Mouse (Mus musculus) spleen, postnatal 36 days (tissue): ENCODE data around the gene Rexo1.
"Not testable (repeated sequence)": the region's sequence is repeated elsewhere in the genome, so short reads cannot be mapped to it uniquely, and the experiment has no call there.

Experiments
- DNase-seq, 2 experiments: peaks; one replicate each; pipeline ENCODE4 v3.0.0; 2022; ENCODE audit warnings: low spot score in 2 of 2, mixed read lengths in 1 of 2

Rexo1 gene

GRCm38 (mm10) chr10:80561116-80561944, at the start of gene Rexo1:
Gene Rexo1, minus strand, starts transcription at chr10:80561560.
- DNase-seq, result peak; percentile 92 to 95

DNA sequence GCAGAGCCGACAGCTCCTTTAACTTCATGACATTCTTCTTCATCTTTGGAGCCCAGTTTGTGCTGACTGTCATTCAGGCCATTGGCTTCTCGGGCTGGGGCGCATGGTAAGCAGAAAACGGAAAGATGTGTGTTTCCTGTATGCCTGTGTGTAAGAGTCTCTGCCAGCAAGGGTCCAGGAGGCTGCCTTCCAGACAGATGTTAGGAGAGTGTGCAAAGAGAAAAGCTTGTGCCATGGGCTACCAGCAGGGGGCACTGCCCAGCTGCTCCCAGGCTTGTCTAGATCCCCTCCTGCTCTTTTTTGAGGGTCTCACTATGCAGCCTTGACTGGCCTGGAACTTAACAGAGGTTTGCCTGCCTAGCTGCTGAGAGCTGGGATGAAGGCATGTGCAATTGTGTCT, 49.7 kb upstream of the Rexo1 start:
- DNase-seq, result peak; percentile 61

DNA sequence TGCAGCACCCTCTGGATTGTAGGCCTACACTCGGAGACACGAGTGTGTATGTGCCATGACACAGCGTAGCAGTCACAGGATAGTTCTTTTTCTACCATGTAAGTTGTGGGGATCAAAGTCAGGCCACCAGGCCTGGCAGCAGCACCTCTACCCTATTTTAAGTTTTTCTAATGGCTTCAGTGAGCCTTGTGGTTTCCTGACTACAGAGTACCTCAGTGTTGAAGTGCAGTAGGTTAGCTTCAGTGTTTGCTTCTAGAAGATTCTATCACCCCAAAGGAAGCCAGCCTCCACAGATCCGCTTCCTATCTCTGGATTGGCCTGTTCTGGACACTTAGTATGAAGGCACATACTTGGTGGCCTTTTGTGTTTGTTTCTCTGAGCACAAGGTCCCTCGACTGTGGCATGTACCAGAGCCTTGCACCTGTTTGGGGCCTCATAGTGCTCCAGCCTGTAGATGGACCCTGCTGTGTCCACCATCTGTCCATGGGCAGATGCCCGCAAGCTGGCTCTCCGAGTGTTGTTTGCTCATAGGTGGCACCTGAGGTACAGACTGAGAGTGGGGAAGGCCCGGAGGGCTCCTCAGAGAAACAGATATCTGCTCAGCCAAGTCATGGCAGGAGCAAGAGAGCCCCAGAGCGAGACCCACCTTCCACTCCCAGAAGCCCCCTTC, 48.9 kb upstream of the Rexo1 start:
- DNase-seq, result peak in 1 of 2 experiments; percentile 45

GRCm38 (mm10) chr10:80609269-80609924, 48.0 kb upstream of the Rexo1 start:
- DNase-seq, result no peak

- no peak for DNase-seq
These were observed 47.1 kb upstream of the Rexo1 start for GRCm38 (mm10) chr10:80608435-80608834.

DNA sequence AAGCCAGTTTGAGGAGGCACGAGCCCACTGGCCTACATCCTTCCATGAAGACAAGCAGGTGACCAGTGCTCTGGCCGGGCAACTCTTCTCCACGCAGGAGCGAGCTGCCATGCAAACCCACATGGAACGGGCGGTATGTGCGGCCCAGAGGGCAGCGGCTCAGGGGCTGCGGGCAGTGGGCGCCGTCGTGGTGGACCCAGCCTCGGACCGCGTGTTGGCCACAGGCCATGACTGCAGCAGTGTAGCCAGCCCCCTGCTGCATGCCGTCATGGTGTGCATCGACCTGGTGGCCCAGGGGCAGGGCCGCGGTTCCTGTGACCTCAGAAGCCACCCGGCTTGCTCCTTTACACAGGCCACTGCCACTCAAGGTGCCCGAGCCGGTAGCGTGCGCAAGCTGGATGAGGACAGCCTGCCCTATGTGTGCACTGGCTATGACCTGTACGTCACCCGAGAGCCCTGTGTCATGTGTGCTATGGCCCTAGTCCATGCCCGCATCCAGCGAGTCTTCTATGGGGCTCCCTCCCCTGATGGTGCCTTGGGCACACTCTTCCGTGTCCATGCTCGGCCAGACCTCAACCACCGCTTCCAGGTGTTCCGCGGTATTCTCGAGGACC, 45.5 kb upstream of the Rexo1 start:
- DNase-seq, result no peak

GRCm38 (mm10) chr10:80606306-80606705, 44.9 kb upstream of the Rexo1 start:
- DNase-seq, result peak in 1 of 2 experiments; percentile 38

DNA sequence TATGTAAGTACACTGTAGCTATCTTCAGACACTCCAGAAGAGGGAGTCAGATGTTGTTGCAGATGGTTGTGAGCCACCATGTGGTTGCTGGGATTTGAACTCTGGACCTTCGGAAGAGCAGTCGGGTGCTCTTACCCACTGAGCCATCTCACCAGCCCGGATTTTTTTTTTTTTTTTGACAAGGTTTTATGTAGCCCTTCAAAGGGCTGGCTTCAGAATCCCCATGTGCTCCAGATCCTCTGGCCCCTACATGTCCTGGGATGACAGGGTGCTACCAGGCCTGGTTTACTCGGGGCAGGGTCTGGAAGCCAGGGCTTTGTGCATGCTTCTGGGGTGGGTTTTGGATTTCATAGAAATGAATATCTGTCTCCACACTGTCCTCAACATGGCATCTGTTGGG, 44.4 kb upstream of the Rexo1 start, which contains the start of gene Gm49322:
TSS of gene Gm49322 (plus strand) at position 301 of the 400 bp plus-strand sequence.
- not testable (repeated sequence) for DNase-seq

DNA sequence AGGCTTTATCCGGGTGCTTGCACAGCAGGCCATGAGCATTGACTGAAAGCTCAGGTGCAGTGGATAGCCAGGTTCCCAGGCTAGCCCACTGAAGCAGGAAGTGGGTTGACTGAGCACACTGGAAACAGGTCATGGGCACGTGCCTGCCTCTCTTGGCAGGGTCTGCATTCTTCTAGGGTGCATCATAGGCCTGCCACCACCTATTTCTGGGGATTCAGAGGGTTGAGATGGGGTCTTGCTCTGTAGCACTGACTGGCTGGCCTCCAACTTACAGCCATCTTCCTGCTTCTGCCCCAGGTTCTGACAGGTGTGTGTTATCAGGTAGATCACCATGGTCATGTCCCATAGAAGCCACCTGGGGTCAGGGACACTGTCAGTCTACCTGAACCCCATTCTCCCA, 43.6 kb upstream of the Rexo1 start:
- no peak for DNase-seq

- DNase-seq, result peak; percentile 77 to 78
These were observed 42.7 kb upstream of the Rexo1 start for GRCm38 (mm10) chr10:80604001-80604509.

- no peak for DNase-seq
These were observed 42.0 kb upstream of the Rexo1 start for GRCm38 (mm10) chr10:80603364-80603763.

DNA sequence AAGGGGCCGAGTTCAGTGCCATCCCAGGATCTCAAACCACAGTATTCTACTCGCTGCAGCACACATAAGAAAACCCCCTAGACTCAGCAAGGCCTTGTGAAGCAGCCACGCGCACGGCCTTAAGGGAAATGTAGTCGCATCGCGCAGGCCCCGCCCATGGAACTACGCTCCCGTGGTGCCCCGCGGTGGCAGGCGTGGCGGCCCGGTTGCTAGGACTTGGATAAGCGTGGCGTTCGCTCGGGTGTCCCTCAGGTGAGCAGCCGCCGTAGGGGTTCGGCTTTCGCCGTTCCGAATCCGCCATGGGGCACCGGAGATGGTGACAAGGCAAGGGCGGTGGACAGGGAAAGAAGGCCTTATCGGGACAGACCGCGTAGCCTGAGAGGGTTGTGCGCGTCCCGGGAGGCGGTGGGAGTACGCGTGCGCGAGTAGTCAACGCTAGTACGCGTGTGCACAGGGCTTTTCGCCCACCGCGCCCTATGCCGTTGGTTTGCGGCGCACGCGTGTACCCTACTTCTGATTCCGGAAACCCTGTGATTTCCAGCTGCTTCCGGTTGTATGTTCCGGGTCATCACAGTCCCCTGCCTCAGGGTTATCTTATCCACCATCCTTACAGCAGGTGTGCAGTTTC, 41.5 kb upstream of the Rexo1 start, which contains the start of the genes Scamp4 and Adat3:
TSS of gene Scamp4 (plus strand) at position 175 of the 628 bp plus-strand sequence.
TSS of gene Adat3 (plus strand) at position 183 of the 628 bp plus-strand sequence.
- peak; percentile 94 to 96 for DNase-seq

DNA sequence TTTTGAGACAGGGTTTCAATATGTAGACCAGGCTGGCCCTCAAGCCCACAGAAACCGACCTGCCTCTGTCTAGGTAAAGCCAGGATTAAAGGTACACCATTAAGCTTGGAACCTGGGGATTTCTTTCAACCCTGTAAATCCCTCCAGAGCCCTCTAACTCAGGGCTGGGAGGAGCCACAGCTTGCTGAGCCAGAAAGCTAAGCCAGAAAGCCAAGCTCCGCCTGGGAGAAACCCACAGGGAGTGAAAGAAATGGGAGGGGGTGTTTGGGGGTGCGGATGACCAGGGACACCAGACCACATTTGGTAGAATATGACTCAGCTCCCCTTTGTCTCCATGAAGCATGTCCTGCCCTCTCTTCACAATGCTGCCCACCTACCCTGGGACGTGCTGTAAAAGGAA, 35.0 kb upstream of the Rexo1 start:
- DNase-seq, result no peak

- peak; percentile 96 to 97 for DNase-seq
These were observed 28.8 kb upstream of the Rexo1 start, which contains the start of gene Abhd17a for GRCm38 (mm10) chr10:80589879-80590854. Gene Abhd17a, minus strand, starts transcription at chr10:80590341.

DNA sequence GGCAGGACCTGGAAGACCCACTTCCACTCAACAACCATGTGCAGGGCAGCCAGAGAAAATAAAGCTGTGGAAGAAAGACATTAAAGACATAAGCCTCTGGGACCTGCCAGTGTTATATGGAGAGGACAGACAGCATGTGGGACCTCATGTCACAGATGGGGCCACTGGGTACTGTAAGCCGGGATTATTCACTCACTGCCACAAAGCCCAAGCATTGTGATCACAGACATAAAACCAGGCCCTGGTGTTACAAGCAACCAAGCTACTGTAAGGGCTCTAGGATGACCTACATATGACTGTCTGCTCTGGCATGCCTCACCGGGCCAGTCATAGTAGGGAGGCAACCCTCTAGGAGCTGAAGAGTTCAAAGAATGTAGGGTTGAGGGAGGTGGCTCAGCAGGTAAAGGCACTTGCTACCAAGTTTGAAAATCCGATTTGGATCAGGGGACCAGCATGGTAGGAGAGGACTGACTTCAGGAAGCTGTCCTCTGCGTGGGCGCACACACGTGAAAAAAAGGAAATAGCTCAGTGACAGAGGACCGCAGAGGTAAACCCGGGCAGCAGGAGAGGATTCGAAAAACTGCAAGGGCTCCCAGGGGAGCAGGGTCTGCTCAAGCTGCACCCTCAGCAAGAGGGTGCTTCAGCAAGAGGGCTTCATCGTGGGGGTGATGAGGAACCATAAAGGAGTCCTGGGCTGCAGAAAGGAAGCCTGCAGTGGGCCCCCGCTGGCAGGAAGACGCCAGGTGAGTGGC, 27.9 kb upstream of the Rexo1 start:
- DNase-seq, result peak; percentile 87 to 89

DNA sequence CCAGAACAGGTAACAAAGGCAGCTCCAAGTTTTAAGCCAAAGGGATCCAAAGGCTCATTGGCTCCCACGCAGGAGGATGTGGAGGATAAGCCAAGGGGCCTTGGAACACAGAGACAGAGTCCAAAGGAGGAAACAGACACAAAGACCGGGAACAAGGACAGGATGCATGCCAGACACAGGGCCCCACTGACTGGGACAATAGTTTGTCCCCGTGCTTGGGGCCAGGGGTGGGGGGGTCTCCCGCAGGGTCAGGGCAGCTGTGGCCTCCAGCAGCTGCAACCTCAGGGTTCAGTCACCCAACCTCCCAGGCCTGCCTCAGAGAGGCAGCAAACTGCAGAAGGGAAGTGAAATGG, 25.9 kb upstream of the Rexo1 start:
- no peak for DNase-seq

DNA sequence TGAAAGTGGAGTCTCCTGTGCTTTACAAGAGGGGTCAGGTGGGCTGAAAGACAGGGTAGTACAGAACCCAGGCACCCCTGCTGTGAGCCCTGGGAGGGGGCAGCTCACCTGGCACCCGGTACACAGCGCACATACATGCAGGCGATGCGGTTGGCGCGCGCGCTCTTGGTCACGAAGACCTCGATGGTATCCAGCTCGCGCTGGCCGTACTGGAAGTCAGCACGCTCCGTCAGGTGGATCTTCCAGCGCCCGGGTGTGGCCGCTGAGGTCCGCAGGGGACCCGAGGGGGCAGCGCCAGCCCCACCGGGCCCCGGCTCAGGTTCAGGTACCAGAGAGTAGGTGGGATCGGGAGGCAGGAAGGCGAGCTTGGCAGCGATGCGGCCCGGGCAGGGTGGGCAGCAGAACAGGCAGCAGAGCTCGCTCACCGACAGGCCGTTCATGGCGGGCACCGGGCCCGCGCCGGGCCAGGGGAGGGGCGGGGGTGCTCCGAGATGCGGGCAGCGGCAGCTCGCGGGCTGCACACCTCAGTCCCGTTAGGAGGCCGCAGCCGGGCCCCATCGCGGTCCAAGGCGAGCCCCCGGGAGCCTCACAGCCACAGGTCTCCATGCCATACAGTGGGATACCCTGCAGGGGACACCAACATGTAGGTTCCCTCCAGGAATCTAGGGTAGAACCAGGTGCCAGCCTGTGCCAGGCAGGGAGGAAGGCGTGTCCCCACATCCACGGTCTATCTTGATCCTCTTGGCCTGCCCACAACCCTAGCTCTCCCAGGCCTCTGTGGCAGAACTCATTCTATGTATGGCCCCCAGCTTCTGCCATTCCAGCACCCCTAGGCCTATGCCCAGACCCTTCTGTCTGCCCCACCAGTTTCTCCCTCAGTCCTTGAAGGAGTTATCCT, 25.3 kb upstream of the Rexo1 start:
- no peak for DNase-seq

- no peak for DNase-seq
These were observed 24.2 kb upstream of the Rexo1 start for GRCm38 (mm10) chr10:80585581-80585980.
